Mouse (Mus musculus): ENCODE measurements at regions not wholly inside any gene's neighbourhood (a gene's known extent, or its start where the extent isn't known, plus 50 kb on each side); places are given as distances from the start of the nearest gene placed in this dataset.

GRCm38 (mm10) chr3:144365894-144366293 lies 160.9 kb upstream of the Lmo4 start:
- no peak overlapping the region for H3K4me2 ChIP-seq (ENCODE audit: low read length)
- no peaks in the 10 kb centered on the region for H3K27me3 ChIP-seq (replicated peaks; ENCODE audit: control insufficient read depth, insufficient read depth, low read length)
- WGBS, result 64% methylated on average over 4 of the region's 4 CpGs
- H3K36me3 ChIP-seq (ENCODE audit: control insufficient read depth, insufficient read depth, low read length), result no peaks in the 10 kb centered on the region
- H3K4me3 ChIP-seq (ENCODE audit: low read depth, low read length), result no peak overlapping the region
- DNase-seq (ENCODE audit: low spot score) (no peak), ATAC-seq (no peak)
- H3K9me3 ChIP-seq (replicated peaks; ENCODE audit: control insufficient read depth, low read length), result no peaks in the 10 kb centered on the region
- no peak overlapping the region for H3K9ac ChIP-seq (ENCODE audit: low read length)
- H3K27ac ChIP-seq (ENCODE audit: low read depth, low read length), result no peak overlapping the region
- peaks cover 11% of the 10 kb centered on the region for H3K4me1 ChIP-seq (ENCODE audit: control insufficient read depth, insufficient read depth, low read length)

DNA sequence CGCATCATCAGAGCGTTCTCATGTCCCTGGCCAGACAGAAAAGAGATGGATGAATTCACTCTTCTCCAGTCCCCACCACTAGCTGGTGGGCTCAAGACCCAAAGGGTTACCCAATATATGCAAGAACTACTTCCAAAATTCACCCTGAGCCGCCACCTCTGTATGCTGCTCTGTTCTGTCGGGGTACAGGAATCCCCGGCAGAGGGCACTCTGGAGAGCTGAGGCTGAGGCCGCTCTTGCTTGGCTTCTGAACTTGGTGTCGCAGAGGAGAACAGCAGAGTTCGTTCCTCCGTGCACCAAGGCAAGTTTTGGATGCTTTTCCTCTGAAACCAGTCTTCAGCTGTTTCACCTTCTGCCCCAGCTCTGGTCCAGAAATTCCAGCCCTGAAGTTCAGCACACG lies 157.5 kb upstream of the Lmo4 start:
- H3K4me3 ChIP-seq (ENCODE audit: low read depth, low read length), result no peak overlapping the region
- no peak overlapping the region for H3K4me2 ChIP-seq (ENCODE audit: low read length)
- 58% methylated on average over 10 of the region's 10 CpGs for WGBS
- DNase-seq (ENCODE audit: low spot score) (no peak), ATAC-seq (no peak)
- H3K4me1 ChIP-seq (ENCODE audit: control insufficient read depth, insufficient read depth, low read length), result peaks cover 4% of the 10 kb centered on the region; the same call in 1 of the 2 replicates
- H3K9ac ChIP-seq (ENCODE audit: low read length), result no peak overlapping the region
- H3K9me3 ChIP-seq (replicated peaks; ENCODE audit: control insufficient read depth, low read length), result no peaks in the 10 kb centered on the region
- no peak overlapping the region for H3K27ac ChIP-seq (ENCODE audit: low read depth, low read length)
- H3K27me3 ChIP-seq (replicated peaks; ENCODE audit: control insufficient read depth, insufficient read depth, low read length), result no peaks in the 10 kb centered on the region
- no peaks in the 10 kb centered on the region for H3K36me3 ChIP-seq (ENCODE audit: control insufficient read depth, insufficient read depth, low read length)

- DNase-seq (ENCODE audit: low spot score) (no peak), ATAC-seq (no peak)
- H3K4me3 ChIP-seq (ENCODE audit: low read depth, low read length), result no peak overlapping the region
- no peaks in the 10 kb centered on the region for H3K36me3 ChIP-seq (ENCODE audit: control insufficient read depth, insufficient read depth, low read length)
- WGBS, result 85% methylated on average over 4 of the region's 4 CpGs
- 0 out of 2 replicates have a peak, but pooled peaks cover 4% of the 10 kb centered on the region for H3K4me1 ChIP-seq (ENCODE audit: control insufficient read depth, insufficient read depth, low read length)
- H3K9me3 ChIP-seq (replicated peaks; ENCODE audit: control insufficient read depth, low read length), result no peaks in the 10 kb centered on the region
- no peaks in the 10 kb centered on the region for H3K27me3 ChIP-seq (replicated peaks; ENCODE audit: control insufficient read depth, insufficient read depth, low read length)
- no peak overlapping the region for H3K4me2 ChIP-seq (ENCODE audit: low read length)
- H3K9ac ChIP-seq (ENCODE audit: low read length), result no peak overlapping the region
- no peak overlapping the region for H3K27ac ChIP-seq (ENCODE audit: low read depth, low read length)
Measured at GRCm38 (mm10) chr3:144361203-144361978, 156.4 kb upstream of the Lmo4 start.

DNA sequence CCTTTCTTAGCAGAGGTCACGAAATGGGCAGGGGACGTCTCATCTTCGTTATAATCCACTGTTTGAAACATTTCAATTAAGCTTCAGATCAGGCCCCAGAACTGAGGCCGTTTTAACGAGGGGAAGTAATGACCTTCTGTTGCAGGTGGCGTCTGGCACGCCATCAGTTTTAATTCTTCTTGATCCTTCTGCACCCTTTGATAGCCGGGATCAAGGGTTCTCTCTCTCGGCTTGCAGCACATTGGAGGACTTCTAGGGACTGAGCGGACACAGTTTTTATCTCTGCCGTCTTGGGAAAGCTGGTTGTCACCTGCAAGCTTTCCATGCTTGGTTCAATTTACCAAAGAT lies 151.9 kb upstream of the Lmo4 start:
- DNase-seq (ENCODE audit: low spot score) (no peak), ATAC-seq (no peak)

GRCm38 (mm10) chr3:144356103-144356947 lies 151.3 kb upstream of the Lmo4 start:
- Histone ChIP-seq H3K4me2 (ENCODE audit: low read length) (no peak overlapping the region), H3K4me1 (ENCODE audit: control insufficient read depth, insufficient read depth, low read length) (0 out of 2 replicates have a peak, but pooled peaks cover 4% of the 10 kb centered on the region), H3K9me3 (replicated peaks; ENCODE audit: control insufficient read depth, low read length) (no peaks in the 10 kb centered on the region), H3K27ac (ENCODE audit: low read depth, low read length) (no peak overlapping the region), H3K27me3 (replicated peaks; ENCODE audit: control insufficient read depth, insufficient read depth, low read length) (no peaks in the 10 kb centered on the region), H3K36me3 (ENCODE audit: control insufficient read depth, insufficient read depth, low read length) (no peaks in the 10 kb centered on the region), H3K9ac (ENCODE audit: low read length) (no peak overlapping the region), H3K4me3 (ENCODE audit: low read depth, low read length) (no peak overlapping the region)
- 70% methylated on average over 17 of the region's 17 CpGs for WGBS
- ATAC-seq (no peak), DNase-seq (ENCODE audit: low spot score) (no peak)

More for the DNA sequence above, 151.9 kb upstream of the Lmo4 start:
- no peak overlapping the region for H3K9ac ChIP-seq (ENCODE audit: low read length)
- 0 out of 2 replicates have a peak, but pooled peaks cover 4% of the 10 kb centered on the region for H3K4me1 ChIP-seq (ENCODE audit: control insufficient read depth, insufficient read depth, low read length)
- no peak overlapping the region for H3K4me2 ChIP-seq (ENCODE audit: low read length)
- no peaks in the 10 kb centered on the region for H3K9me3 ChIP-seq (replicated peaks; ENCODE audit: control insufficient read depth, low read length)
- 18% methylated on average over 11 of the region's 11 CpGs for WGBS
- H3K36me3 ChIP-seq (ENCODE audit: control insufficient read depth, insufficient read depth, low read length), result no peaks in the 10 kb centered on the region
- no peak overlapping the region for H3K27ac ChIP-seq (ENCODE audit: low read depth, low read length)
- H3K4me3 ChIP-seq (ENCODE audit: low read depth, low read length), result no peak overlapping the region
- H3K27me3 ChIP-seq (replicated peaks; ENCODE audit: control insufficient read depth, insufficient read depth, low read length), result no peaks in the 10 kb centered on the region

DNA sequence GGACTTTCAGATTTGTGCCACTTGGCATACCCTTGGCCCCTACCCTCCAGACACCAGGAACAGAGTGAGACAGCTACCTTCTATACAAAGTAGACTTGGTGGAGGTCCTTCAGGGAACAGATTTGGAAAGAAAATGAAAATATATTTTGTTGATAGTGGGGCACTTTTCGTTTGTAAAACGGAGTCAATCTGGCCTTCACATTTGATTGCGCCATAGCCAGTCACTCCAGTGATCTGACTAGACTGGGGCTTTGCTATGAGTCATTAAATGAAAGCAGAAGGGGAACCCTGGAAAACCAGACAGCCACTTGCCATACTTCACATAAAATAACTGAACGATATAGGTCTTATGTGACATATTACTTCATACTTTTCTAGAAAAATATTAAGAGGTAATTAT lies 147.5 kb upstream of the Lmo4 start:
- Histone ChIP-seq H3K27ac (ENCODE audit: low read depth, low read length) (no peak overlapping the region), H3K36me3 (ENCODE audit: control insufficient read depth, insufficient read depth, low read length) (no peaks in the 10 kb centered on the region), H3K9ac (ENCODE audit: low read length) (no peak overlapping the region), H3K4me3 (ENCODE audit: low read depth, low read length) (no peak overlapping the region), H3K9me3 (replicated peaks; ENCODE audit: control insufficient read depth, low read length) (no peaks in the 10 kb centered on the region), H3K27me3 (replicated peaks; ENCODE audit: control insufficient read depth, insufficient read depth, low read length) (no peaks in the 10 kb centered on the region), H3K4me2 (ENCODE audit: low read length) (no peak overlapping the region), H3K4me1 (ENCODE audit: control insufficient read depth, insufficient read depth, low read length) (0 out of 2 replicates have a peak, but pooled peaks cover 4% of the 10 kb centered on the region)
- ATAC-seq (no peak), DNase-seq (ENCODE audit: low spot score) (no peak)
- WGBS, result 95% methylated on average over 4 of the region's 4 CpGs

GRCm38 (mm10) chr3:144348431-144348830 lies 143.4 kb upstream of the Lmo4 start:
- Histone ChIP-seq H3K4me1 (ENCODE audit: control insufficient read depth, insufficient read depth, low read length) (no peaks in the 10 kb centered on the region), H3K36me3 (ENCODE audit: control insufficient read depth, insufficient read depth, low read length) (no peaks in the 10 kb centered on the region), H3K27me3 (replicated peaks; ENCODE audit: control insufficient read depth, insufficient read depth, low read length) (no peaks in the 10 kb centered on the region), H3K4me2 (ENCODE audit: low read length) (no peak overlapping the region), H3K9ac (ENCODE audit: low read length) (no peak overlapping the region), H3K9me3 (replicated peaks; ENCODE audit: control insufficient read depth, low read length) (no peaks in the 10 kb centered on the region), H3K4me3 (ENCODE audit: low read depth, low read length) (no peak overlapping the region), H3K27ac (ENCODE audit: low read depth, low read length) (no peak overlapping the region)
- no peak for DNase-seq (ENCODE audit: low spot score)
- no peak for ATAC-seq
- WGBS, result 79% methylated on average over 9 of the region's 9 CpGs

DNA sequence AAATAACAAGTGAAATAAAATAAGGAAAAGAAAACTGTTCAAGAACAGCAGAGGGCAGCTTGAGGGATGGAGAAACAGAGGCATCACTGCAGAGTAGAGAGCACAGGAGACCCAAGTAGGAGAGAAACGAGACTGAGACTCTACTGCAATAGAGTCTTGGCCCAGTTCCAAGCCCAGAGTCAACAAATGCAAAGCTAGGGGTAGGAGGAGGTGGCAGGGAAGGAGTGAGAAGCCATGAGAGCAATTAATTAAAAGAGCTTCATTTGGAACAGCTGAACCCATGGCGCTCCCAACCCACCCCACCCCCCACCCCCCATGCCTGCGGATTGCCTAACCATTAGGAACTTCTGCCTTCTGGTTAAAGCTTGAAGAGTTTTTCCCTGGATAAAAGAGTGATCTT lies 130.2 kb upstream of the Lmo4 start:
- peak; percentile 66 for ATAC-seq
- H3K27ac ChIP-seq (ENCODE audit: low read depth, low read length), result no peak overlapping the region

GRCm38 (mm10) chr3:144334201-144334600 lies 129.2 kb upstream of the Lmo4 start:
- Histone ChIP-seq H3K27me3 (replicated peaks; ENCODE audit: control insufficient read depth, insufficient read depth, low read length) (no peaks in the 10 kb centered on the region), H3K27ac (ENCODE audit: low read depth, low read length) (no peak overlapping the region), H3K9ac (ENCODE audit: low read length) (no peak overlapping the region), H3K4me3 (ENCODE audit: low read depth, low read length) (no peak overlapping the region), H3K4me1 (ENCODE audit: control insufficient read depth, insufficient read depth, low read length) (no peaks in the 10 kb centered on the region), H3K9me3 (replicated peaks; ENCODE audit: control insufficient read depth, low read length) (no peaks in the 10 kb centered on the region), H3K36me3 (ENCODE audit: control insufficient read depth, insufficient read depth, low read length) (no peaks in the 10 kb centered on the region), H3K4me2 (ENCODE audit: low read length) (no peak overlapping the region)
- WGBS, result 93% methylated on average over 5 of the region's 5 CpGs
- ATAC-seq (no peak), DNase-seq (ENCODE audit: low spot score) (no peak)

More for the DNA sequence above, 130.2 kb upstream of the Lmo4 start:
- no peak overlapping the region for H3K4me3 ChIP-seq (ENCODE audit: low read depth, low read length)
- 30% methylated on average over 3 of the region's 3 CpGs for WGBS
- H3K9me3 ChIP-seq (replicated peaks; ENCODE audit: control insufficient read depth, low read length), result no peaks in the 10 kb centered on the region
- peak; percentile 64 for DNase-seq (ENCODE audit: low spot score)
- H3K36me3 ChIP-seq (ENCODE audit: control insufficient read depth, insufficient read depth, low read length), result no peaks in the 10 kb centered on the region
- no peaks in the 10 kb centered on the region for H3K4me1 ChIP-seq (ENCODE audit: control insufficient read depth, insufficient read depth, low read length)
- H3K27me3 ChIP-seq (replicated peaks; ENCODE audit: control insufficient read depth, insufficient read depth, low read length), result no peaks in the 10 kb centered on the region
- no peak overlapping the region for H3K4me2 ChIP-seq (ENCODE audit: low read length)
- no peak overlapping the region for H3K9ac ChIP-seq (ENCODE audit: low read length)

Measured in forebrain, embryonic 14.5 days (tissue).